Mouse (Mus musculus): ENCODE measurements around the gene Dkc1.

The Dkc1 gene

GRCm38 (mm10) chrX:75143124-75143555 lies 47.5 kb downstream of the Dkc1 start:
- peak; percentile 21 for DNase-seq (ENCODE audit: low spot score)

- no peak for DNase-seq (ENCODE audit: low spot score)
Observed at GRCm38 (mm10) chrX:75148414-75148813, 52.8 kb downstream of the Dkc1 start.

- DNase-seq (ENCODE audit: low spot score) = no peak
Observed at GRCm38 (mm10) chrX:75150304-75150703, 54.6 kb downstream of the Dkc1 start.

- no peak for DNase-seq (ENCODE audit: low spot score)
Observed at GRCm38 (mm10) chrX:75152249-75152648, 56.6 kb downstream of the Dkc1 start.

DNA sequence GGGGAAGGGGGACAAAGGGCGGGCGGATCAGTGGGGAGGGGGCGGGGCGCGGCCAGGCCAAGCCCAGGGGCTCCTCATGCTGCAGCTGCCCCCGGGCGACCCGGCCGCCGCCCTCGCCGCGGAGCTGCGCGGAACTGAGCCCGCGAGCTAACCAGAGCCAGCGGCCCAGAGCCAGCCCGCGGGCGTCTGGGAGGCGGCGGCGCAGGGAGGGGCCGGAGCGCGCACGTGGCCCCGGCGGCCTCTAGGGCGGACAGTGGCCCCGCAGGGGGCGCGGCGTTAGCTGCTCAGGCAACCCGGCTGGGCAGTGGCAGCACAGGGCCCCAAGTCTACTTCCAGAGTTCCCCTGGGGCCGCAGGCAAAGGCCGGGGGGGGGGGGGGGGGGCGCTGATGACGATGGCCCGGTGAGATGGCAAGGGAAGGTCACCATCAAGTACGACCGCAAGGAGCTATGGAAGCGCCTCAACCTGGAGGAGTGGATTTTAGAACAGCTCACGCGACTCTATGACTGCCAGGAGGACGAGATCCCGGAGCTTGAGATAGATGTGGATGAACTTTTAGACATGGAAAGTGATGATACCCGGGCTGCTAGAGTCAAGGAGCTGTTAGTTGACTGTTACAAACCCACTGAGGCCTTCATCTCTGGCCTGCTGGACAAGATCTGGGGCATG lies 60.1 kb downstream of the Dkc1 start:
- peak; percentile 66 for DNase-seq (ENCODE audit: low spot score)
